Mouse (Mus musculus): Measurements from ENCODE around the gene Prkacb.
A peak's percentile ranks its signal among the peaks of the same experiment; 100 is the strongest.

The Prkacb gene

DNA sequence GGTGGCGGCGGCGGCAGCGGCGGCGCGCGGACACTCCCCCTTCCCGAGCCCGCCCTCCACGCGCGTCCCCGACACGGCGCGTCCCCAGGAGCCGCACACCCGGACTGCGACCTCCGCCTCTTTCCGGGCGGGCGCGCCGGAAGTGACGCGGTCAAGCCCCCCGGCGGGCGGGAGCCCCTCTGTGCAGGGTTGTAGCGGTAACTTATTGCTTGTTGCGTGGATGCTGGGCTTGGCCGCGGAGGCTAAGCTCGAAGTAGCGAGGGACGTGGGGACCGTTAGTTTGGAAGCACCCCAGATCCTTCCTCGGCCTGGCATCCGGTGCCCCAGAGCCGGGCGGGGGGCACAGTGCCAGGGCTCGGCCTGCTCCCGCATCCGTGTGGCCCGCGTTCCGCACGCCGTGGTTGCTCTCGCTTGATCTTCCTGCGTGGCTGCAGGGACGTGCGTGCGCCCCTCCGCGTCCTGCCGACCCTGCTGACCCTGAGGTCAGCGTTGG, at the start of gene Prkacb:
TSS of gene Prkacb (minus strand) at position 90 of the 493 bp plus-strand sequence.
- peak; percentile 84 for DNase-seq (ENCODE audit: low spot score)

GRCm38 (mm10) chr3:146860308-146860707, 47.5 kb upstream of the Prkacb start:
- no peak for DNase-seq (ENCODE audit: low spot score)

DNA sequence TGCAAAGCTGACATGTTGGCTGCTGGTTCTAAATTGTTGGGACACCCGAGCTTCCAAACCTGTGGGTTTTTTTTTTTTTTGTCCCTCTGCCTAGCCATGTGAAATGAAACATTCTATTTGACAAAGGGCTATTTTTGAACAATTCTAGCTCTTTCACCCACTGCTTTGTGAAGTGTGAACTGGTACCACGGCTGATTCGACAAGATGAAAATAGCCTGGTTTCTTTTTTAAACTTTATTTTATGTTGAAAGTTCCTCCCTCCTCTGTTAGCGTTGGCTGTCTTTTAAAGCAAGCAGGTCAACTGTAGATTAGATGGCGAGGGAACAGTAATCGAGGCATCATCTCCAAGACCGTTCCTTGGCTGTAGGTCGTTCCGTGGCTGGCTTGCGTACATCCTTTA, 44.6 kb upstream of the Prkacb start:
- no peak for DNase-seq (ENCODE audit: low spot score)

DNA sequence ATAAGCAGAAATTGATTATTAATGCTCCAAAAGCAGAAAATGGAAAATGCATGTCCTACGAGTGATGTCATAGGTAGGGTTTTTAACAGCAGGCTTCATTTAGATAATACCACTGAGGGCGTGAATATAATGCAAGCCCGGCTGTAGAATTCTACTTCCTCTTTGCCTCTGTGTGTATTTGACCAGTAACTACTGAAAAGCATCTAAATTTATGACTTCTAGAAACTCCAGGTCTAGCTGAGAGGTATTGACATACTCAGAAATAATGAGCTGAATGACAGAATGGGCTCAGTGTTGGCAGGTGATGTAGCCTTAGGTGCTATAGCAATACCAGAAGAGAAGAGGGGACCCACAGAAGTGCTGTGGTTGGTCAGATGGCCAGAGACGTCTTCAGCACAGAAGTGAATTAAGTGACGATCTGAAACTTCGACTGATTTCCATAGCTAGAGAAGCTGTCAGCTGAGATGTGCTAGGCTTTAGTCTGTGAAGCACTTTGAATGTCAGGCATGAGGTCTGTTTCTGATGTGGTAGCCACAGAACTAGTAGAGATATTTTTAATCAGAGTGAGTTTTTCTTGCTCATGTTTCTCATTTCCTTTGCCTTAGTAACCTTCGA, 41.8 kb upstream of the Prkacb start:
- no peak for DNase-seq (ENCODE audit: low spot score)

- DNase-seq (ENCODE audit: low spot score) = peak; percentile 76
Measured at GRCm38 (mm10) chr3:146851966-146852891, 39.4 kb upstream of the Prkacb start, which contains the start of gene Ttll7. Ttll7 (plus strand) TSS chr3:146852367.

GRCm38 (mm10) chr3:146849360-146849759, 36.6 kb upstream of the Prkacb start:
- DNase-seq (ENCODE audit: low spot score) = no peak

GRCm38 (mm10) chr3:146848112-146848511, 35.3 kb upstream of the Prkacb start:
- no peak for DNase-seq (ENCODE audit: low spot score)

GRCm38 (mm10) chr3:146846237-146846636, 33.4 kb upstream of the Prkacb start:
- no peak for DNase-seq (ENCODE audit: low spot score)

DNA sequence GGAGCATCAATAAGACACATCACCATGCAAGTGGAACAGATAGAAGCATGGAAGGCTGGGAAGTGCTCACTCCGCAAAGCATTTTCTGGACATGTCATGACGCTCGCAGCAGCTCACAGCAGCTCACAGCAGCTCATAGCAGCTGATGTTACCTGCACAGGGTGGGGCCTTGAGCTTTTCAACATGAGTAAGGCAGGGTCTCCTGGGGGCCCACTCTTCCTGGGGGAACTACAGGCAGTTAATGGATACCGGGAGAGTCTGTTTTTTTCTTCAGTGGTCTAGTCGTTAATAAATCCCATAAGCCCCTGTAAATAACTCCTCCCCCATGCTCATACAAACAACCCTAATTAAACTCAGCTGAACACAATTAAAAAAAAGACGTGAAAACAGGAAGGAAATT, 30.7 kb upstream of the Prkacb start:
- DNase-seq (ENCODE audit: low spot score) = no peak

DNA sequence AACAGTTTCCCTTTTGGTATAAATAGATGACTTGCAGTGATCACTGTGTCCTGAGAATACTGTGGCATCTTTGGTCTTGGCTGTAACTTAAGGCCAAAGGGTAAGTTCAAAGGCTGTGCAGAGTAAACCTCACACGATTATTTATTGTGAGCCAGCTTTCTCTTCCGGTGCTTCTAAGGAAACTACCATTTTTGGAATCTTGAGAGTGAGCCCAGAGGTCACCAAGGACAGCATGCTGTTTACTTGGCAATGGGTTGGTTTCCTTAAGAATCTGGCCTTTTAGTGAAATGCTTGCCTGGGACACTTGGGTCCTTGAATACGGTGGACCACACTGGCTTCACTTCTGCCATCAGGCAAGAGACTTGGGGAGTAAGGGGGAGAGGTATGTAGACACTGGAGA, 30.0 kb upstream of the Prkacb start:
- peak; percentile 69 for DNase-seq (ENCODE audit: low spot score)

DNA sequence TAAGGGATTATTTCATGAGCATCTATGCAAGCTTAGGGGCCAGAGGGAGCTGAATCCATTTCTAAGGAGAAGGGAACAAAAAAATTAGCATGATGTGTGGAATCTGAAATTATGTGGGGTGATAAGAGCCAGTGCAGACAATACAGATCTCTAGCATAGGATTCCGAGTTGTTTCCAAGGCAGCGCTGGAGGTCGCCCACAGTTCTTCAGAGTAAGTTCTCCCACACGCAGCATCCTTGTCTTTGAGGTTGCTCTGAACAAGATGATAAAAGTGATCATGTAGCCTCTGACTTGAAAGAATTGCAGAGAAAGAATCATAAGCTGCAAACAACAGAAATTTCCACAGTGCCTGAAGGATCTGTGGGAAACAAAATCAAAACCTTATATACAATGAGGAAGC, 7.9 kb upstream of the Prkacb start:
- DNase-seq (ENCODE audit: low spot score) = no peak

DNA sequence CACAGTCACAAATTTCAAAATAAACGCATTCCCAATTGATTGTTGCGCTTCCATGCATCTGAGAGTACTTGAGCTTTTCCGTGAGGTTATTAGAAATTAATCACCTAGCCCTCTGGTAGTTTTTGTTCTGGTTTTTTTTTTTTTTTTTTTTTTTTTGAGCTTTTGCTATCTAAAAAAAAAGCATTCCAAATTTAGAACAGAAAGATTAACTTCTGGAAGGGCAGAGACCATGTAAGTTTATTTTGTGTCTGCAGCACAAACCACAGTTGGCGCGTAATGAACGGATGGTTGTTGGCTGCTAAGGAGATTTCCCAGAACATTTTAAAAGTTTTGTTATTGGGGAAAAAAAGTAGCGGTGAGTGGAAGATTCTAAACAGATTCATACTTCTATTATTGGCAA, 834 bp upstream of the Prkacb start:
- no peak for DNase-seq (ENCODE audit: low spot score)

GRCm38 (mm10) chr3:146812041-146812878, 530 bp downstream of the Prkacb start:
- peak; percentile 12 for DNase-seq (ENCODE audit: low spot score)

DNA sequence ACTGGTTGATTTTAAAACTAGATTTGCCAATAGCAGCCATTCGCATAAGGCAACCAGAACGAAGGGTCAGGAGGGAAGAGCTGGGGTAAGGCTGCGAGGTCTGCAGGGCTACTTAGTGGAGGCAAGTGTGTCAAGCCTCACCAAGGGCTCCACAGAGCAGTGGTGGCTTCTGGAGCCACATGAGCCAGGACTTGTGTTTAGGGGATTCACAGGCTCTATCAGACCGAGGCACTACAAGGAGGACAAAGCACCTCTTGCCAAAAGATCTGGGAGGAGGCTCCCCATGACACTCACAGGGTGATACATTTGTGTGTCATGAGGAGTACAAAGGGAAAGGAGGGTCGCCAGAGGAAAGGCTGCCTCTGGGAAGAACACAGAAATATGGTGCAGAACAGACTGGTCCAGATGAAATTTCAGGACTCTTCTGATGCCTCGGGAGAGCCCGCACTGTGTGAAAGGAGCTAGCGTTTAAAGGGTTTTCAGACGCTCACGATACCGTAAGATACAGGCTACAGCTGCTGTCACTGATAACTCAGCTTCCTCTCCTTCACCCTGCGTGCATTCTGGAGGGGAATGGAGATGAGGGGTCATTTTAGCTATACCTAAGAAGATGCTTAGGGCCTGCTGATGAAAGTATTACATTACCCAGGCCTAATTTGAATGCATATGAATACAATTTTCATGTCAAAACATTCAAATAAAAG, 19.1 kb downstream of the Prkacb start:
- DNase-seq (ENCODE audit: low spot score) = no peak

GRCm38 (mm10) chr3:146792144-146792748, 20.5 kb downstream of the Prkacb start:
- peak; percentile 46 for DNase-seq (ENCODE audit: low spot score)

DNA sequence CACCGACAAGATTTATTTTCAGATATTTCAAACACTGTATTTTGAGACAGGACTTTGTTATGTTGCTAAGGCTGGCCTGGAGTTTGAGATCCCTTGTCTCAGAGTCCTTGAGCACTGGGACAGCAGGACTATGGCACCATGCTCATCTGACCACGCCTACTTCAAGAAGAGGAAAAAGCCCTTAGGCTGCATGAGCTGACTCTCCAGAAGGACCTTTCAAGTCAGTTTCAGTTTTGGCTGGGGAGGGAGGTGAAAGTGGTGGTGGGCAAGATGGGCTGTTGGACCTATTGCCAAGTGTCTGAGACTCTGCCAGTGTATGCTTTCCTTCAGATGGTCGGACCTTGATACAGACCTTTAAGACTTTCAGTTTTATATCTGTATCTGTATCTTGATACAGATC, 28.6 kb downstream of the Prkacb start:
- DNase-seq (ENCODE audit: low spot score) = no peak

DNA sequence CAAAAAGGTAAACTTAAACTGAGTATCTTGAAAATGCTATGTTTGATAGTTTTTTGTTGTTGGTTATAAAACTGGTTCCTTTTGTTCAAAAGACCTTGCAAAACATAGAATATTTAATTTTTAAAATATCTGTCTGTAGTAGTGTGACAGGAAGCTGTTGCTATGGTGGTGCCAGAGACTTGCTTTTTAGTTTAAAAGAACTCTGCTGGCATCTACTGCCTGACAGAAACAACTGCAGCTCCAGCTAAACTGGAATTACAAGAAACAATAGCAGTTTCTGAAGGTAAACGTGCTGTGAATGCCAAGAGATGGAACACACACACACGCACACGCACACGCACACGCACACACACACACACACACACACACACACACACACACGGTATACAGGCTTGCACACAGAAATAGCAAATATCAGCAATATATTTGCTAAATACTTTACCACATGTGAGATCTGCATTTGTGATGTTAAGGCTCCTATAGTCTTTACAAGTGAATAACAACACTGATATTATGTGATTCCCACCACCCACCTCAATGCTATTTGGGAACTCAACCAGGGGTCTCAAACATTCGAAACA, 29.1 kb downstream of the Prkacb start:
- DNase-seq (ENCODE audit: low spot score) = peak; percentile 47

DNA sequence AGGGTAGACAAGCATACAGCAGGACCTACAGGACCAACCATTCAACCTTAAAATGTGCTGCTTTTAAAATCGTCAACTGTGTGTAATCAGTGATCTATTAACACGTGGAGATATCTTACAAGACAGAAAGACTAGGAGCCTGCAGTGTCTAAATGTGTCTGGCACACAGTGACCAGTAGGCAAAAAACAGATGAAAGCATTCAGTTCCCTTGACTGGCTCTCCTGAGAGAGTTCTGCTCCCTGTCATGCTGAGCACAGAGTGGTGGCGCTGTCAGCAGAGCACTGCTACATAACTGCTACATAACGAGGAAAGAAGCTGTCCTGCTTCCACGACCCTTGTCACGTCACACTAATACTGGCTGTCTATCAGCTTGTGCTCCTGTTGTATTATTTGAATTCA, 30.2 kb downstream of the Prkacb start:
- no peak for DNase-seq (ENCODE audit: low spot score)

GRCm38 (mm10) chr3:146781131-146781530, 31.7 kb downstream of the Prkacb start:
- DNase-seq (ENCODE audit: low spot score) = no peak

- DNase-seq (ENCODE audit: low spot score) = no peak
Measured at GRCm38 (mm10) chr3:146780241-146780640, 32.5 kb downstream of the Prkacb start.

- no peak for DNase-seq (ENCODE audit: low spot score)
Measured at GRCm38 (mm10) chr3:146778913-146779312, 33.9 kb downstream of the Prkacb start.

Measured in adipocyte (in vitro differentiated cells).